11 mouse cellular contexts compared by ENCODE assay signal in the genomic region with DNA sequence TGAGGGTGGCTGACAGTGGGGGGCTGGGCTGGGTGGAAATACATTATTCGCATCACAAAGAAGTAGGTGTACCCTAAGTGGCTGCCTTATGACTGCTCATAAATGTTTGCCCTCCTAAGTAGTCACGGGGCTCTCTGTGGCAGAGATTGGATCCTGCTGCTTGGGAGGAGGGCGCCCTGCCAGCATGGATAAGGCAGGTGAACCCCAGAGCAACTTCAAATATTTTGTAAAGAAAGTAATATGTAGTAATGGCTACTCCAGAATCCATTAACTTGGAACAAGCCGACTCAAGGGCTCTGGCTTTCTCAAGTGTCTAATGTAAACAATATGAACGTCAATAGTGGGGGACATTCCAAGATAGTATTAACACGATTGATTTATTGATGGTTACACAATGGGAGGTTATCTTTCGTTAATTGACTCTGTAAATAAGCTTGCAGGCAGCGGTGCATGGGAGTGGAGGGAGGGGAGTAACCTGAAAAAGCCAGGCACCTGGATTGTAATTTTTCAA.
A peak's percentile ranks its signal among the peaks of the same experiment; 100 is the strongest.
DNase-seq lines count a peak whose midpoint lies in the region; ATAC-seq and TF ChIP-seq lines count a peak whose summit lies in the region.
"Had no signal": no experiment of that assay in that cellular context is flagged by ENCODE, and none has a peak within 500 bp of the region (broad histone marks: within the 10 kb centered on the region; RNA-seq: fewer than 3 reads in every experiment).

No protein-coding gene starts in this region.

- no peak overlapping the region for H3K4me3 ChIP-seq in heart, embryonic 11.5 days (ENCODE audit: low read depth, low read length)
- H3K4me3 ChIP-seq in embryonic facial prominence, embryonic 13.5 days = no peak overlapping the region
- H3K4me3 ChIP-seq in myocyte = no peak overlapping the region
- H3K4me3 ChIP-seq: heart, embryonic 12.5 days; left cerebral cortex, adult 2 months had no signal

- TF ChIP-seq POLR2A in myocyte (IDR thresholded peaks at IDR 0.05; ENCODE audit: insufficient read length, low read depth) = no peak

- H3K36me3 ChIP-seq in heart, embryonic 11.5 days (ENCODE audit: control insufficient read depth, insufficient read depth, low read length) = no peaks in the 10 kb centered on the region
- H3K36me3 ChIP-seq in embryonic facial prominence, embryonic 13.5 days = no peaks in the 10 kb centered on the region
- H3K36me3 ChIP-seq in myocyte (ENCODE audit: control insufficient read depth, insufficient read depth) = no peaks in the 10 kb centered on the region
- H3K36me3 ChIP-seq: heart, embryonic 12.5 days had no signal

- H3K9me3 ChIP-seq in heart, embryonic 11.5 days (replicated peaks; ENCODE audit: control insufficient read depth, low read length) = no peaks in the 10 kb centered on the region
- no peaks in the 10 kb centered on the region for H3K9me3 ChIP-seq in embryonic facial prominence, embryonic 13.5 days
- H3K9me3 ChIP-seq: heart, embryonic 12.5 days had no signal

- ATAC-seq in heart, embryonic 11.5 days (replicated peaks; ENCODE audit: insufficient number of reproducible peaks, low FRiP score, low TSS enrichment) = no peak
- ATAC-seq in embryonic facial prominence, embryonic 13.5 days (ENCODE audit: insufficient number of reproducible peaks, insufficient read depth, low FRiP score, low TSS enrichment, low read depth) = no peak
- ATAC-seq in frontal cortex, adult (ENCODE audit: low TSS enrichment) = no peak

- no peak overlapping the region for H3ac ChIP-seq in myocyte (ENCODE audit: control insufficient read depth, insufficient read length)

- WGBS in heart, embryonic 11.5 days (ENCODE audit: insufficient replicate concordance) = 21% methylated on average over 8 of the region's 8 CpGs
- 18% methylated on average over 8 of the region's 8 CpGs for WGBS in embryonic facial prominence, embryonic 13.5 days

- no peaks in the 10 kb centered on the region for H3K79me2 ChIP-seq in myocyte (ENCODE audit: control insufficient read depth, insufficient read depth)

- no peak overlapping the region for H3K27ac ChIP-seq in heart, embryonic 11.5 days (ENCODE audit: low read depth, low read length)
- peak overlapping the region; percentile 51 for H3K27ac ChIP-seq in embryonic facial prominence, embryonic 13.5 days
- H3K27ac ChIP-seq: left cerebral cortex, adult 2 months had no signal

- H3K4me2 ChIP-seq in heart, embryonic 11.5 days = 0 out of 2 replicates have a peak overlapping the region, but pooled peaks have one; percentile 9
- peak overlapping the region; percentile 40 for H3K4me2 ChIP-seq in embryonic facial prominence, embryonic 13.5 days
- peak overlapping the region; percentile 36 for H3K4me2 ChIP-seq in myocyte (ENCODE audit: low read depth)

- H3K9ac ChIP-seq in heart, embryonic 11.5 days (ENCODE audit: low read depth, low read length) = no peak overlapping the region
- no peak overlapping the region for H3K9ac ChIP-seq in embryonic facial prominence, embryonic 13.5 days
- H3K9ac ChIP-seq: heart, embryonic 12.5 days had no signal

- peaks cover 2% of the 10 kb centered on the region; the same call in 1 of the 2 replicates for H3K4me1 ChIP-seq in heart, embryonic 11.5 days (ENCODE audit: control insufficient read depth, insufficient read depth, low read length)
- H3K4me1 ChIP-seq in embryonic facial prominence, embryonic 13.5 days = peaks cover 19% of the 10 kb centered on the region

- no peak for DNase-seq in heart, adult 8-10 months (ENCODE audit: low spot score)
- DNase-seq in kidney, postnatal 36 days = peak; percentile 29 to 64
- no peak for DNase-seq in frontal cortex, postnatal 10 days (ENCODE audit: low spot score in 2 of 2)
- DNase-seq in cerebellum, postnatal 25 days = no peak
- DNase-seq: cerebellum, adult 9-10 months had no signal

- H3K27me3 ChIP-seq in heart, embryonic 11.5 days (ENCODE audit: control insufficient read depth, insufficient read depth, low read length) = no peaks in the 10 kb centered on the region; the same call in 1 of the 2 replicates
- no peaks in the 10 kb centered on the region for H3K27me3 ChIP-seq in embryonic facial prominence, embryonic 13.5 days
- no peaks in the 10 kb centered on the region for H3K27me3 ChIP-seq in myocyte (ENCODE audit: control insufficient read depth, insufficient read depth, insufficient read length)

TF ChIP-seq in myocyte, 11 proteins besides CTCF, POLR2A, EP300 and RAD21:
- no peak for TF ChIP-seq CEBPB (IDR thresholded peaks at IDR 0.05; ENCODE audit: insufficient read depth, poor library complexity, severe bottlenecking)
- TF ChIP-seq POLR2AphosphoS2 (IDR thresholded peaks at IDR 0.05; ENCODE audit: insufficient read length, low read depth) = no peak
- no peak for TF ChIP-seq TCF12 (IDR thresholded peaks at IDR 0.05; ENCODE audit: insufficient read depth, poor library complexity, severe bottlenecking)
- TF ChIP-seq MAX (IDR thresholded peaks at IDR 0.05; ENCODE audit: low read depth) = no peak
- no peak for TF ChIP-seq MYOD1 (IDR thresholded peaks at IDR 0.05; ENCODE audit: control insufficient read depth in 1 of 3, insufficient read length in 2 of 3, low read depth in 2 of 3)
- no peak for TF ChIP-seq SRF (IDR thresholded peaks at IDR 0.05; ENCODE audit: control insufficient read depth, insufficient read length, low read depth)
- no peak for TF ChIP-seq REST (IDR thresholded peaks at IDR 0.05; ENCODE audit: insufficient read depth, insufficient read length)
- no peak for TF ChIP-seq E2F4 (IDR thresholded peaks at IDR 0.05; ENCODE audit: insufficient read depth)
- no peak for TF ChIP-seq TCF3 (IDR thresholded peaks at IDR 0.05; ENCODE audit: insufficient read length, low read depth)
- TF ChIP-seq USF1 (IDR thresholded peaks at IDR 0.05; ENCODE audit: low read depth) = no peak
- no peak for TF ChIP-seq MYOG (IDR thresholded peaks at IDR 0.05; ENCODE audit: control insufficient read depth in 1 of 3, insufficient read depth in 1 of 3, insufficient read length in 2 of 3, low read depth in 2 of 3)

Comparison
In these comparisons a context has a peak if more than half of its experiments do, and no peak if none do; other contexts are left out.
1. DNase-seq: peak in kidney, postnatal 36 days (2 of 2); none in heart, adult 8-10 months (single experiment), frontal cortex, postnatal 10 days (0 of 2) and cerebellum, postnatal 25 days (0 of 2).
2. Peak in every context shown above with its lines, with median percentiles within 50 percentile points of each other: H3K4me2 ChIP-seq.